Mouse (Mus musculus) embryonic fibroblast, embryonic 13.5 days (primary cell): Measurements from ENCODE around the gene Cd7. TPM values are rescaled to one million over a fixed set of nuclear protein-coding genes. Genes with fewer than 3 reads are reported as not detected.

Source experiments
- H3K27ac ChIP-seq: 2 replicates; pipeline ENCODE4 v1.5.1; 2012; ENCODE audit warnings: low read length, control low read depth, inconsistent platforms; ENCODE audit not compliant: insufficient read depth
- H3K4me1 ChIP-seq: 2 replicates; pipeline ENCODE4 v1.6.1; 2011; ENCODE audit warnings: low read length; ENCODE audit not compliant: control insufficient read depth, insufficient read depth
- H3K4me3 ChIP-seq: 2 replicates; pipeline ENCODE4 v1.5.1; 2011; ENCODE audit warnings: mild to moderate bottlenecking, control low read depth, low read length; ENCODE audit not compliant: insufficient read depth
- CTCF ChIP-seq: IDR thresholded peaks from 2 replicates; pipeline ENCODE4 v1.5.1; 2011; ENCODE audit warnings: mild to moderate bottlenecking, control low read depth, low read length, moderate library complexity, borderline replicate concordance; ENCODE audit not compliant: insufficient read depth
- POLR2A ChIP-seq: IDR thresholded peaks from 2 replicates; pipeline ENCODE4 v1.6.1; 2011; ENCODE audit warnings: low read depth, mild to moderate bottlenecking, control low read depth, low read length, moderate library complexity
- polyA plus RNA-seq: library from polyadenylated mRNA; stranded (reverse); fragments of >200 nt; gene quantifications from 2 replicates; pipeline ENCODE4 v1.2.4, GENCODE M21; 2011; ENCODE audit warnings: low read depth; ENCODE audit not compliant: missing spikeins, insufficient read length

Gene Cd7
- polyA plus RNA-seq, 1 experiment, result not detected

DNA sequence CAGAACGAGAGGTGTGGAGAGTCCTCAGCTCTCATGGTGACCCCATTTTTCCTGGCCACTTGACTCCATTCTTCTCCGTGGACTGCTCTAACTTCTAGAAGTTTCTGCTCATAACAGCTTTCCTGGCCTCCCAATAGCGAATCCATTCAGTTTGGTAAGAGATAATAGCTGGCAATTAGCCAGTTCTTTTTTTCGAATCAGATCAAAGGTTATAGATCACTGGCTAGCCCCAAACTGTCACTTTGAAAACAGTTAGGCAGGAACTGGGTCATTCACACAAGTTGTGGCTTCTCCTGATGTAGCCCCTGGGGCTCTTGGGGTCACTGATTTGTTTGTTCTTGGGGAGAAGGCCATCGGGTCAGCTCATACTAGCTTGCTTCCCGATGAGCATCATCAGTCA lies 44.5 kb downstream of the Cd7 start:
- no peak overlapping the region for H3K4me3 ChIP-seq
- 0 out of 2 replicates have a peak, but pooled peaks cover 2% of the 10 kb centered on the region for H3K4me1 ChIP-seq
- no peak overlapping the region for H3K27ac ChIP-seq
- TF ChIP-seq CTCF (no peak), POLR2A (no peak)

DNA sequence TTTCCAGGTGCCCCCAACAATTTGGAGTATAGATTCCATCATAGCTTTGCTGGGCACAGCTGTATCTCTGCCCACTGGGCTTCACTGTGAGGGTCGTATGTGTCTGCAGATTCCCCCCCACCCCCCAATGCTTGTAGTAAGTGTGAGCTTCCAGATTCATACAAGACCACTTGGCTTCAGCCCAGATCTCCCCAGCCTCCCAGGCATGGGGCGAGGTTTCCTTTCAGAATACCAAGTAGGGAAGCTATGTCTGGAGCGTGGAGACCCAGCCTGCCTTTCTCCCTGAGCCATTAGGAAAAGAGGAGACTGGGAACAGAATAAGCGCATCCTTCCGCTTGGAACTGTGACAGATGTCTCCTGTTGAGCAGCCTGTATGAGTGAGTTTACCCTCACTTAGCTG lies 45.6 kb downstream of the Cd7 start:
- no peak overlapping the region for H3K27ac ChIP-seq
- TF ChIP-seq POLR2A (no peak), CTCF (no peak)
- peaks cover 6% of the 10 kb centered on the region for H3K4me1 ChIP-seq
- H3K4me3 ChIP-seq, result no peak overlapping the region

DNA sequence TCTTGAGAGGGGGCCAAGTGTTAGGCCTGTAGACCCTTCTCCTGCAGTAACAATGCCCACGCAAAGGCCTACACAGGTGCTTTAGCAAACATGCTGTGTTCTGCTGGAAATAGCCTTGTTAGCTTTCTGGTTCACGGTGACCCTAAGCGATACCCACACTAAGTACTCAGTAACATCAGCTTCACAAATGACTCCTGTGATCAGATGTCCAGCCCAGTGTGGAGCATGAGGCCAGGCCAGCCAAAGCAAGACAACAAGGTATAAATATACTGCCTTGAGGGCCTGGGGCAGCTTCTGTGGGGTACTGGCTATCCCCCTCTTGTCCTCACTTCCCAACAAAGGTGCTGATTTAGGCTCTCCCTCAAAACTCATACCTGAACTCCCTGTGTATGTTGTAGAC lies 46.1 kb downstream of the Cd7 start:
- no peak overlapping the region for H3K27ac ChIP-seq
- no peak overlapping the region for H3K4me3 ChIP-seq
- peaks cover 9% of the 10 kb centered on the region for H3K4me1 ChIP-seq
- TF ChIP-seq POLR2A, result no peak
- TF ChIP-seq CTCF, result no peak

DNA sequence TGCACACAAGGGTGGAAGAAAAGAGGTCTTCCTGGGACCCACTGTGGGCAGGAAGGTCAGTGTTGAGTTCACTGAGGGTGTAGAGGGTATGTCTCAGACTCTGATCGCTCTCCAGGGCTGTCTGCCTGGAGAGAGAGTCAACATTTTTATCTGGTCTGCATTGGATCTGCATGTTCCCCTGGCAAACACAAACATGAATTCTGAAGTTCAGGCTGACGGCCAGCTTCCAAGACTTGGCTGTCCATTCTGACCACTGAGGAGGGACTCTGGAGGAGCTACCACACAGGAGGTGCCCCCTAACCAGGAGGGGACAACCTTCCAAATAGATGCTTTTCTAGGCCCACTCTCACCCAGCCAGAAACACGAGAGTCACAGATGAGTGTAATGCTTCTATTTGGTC lies 47.4 kb downstream of the Cd7 start:
- Histone ChIP-seq H3K27ac (no peak overlapping the region), H3K4me3 (peak overlapping the region; percentile 56), H3K4me1 (peaks cover 13% of the 10 kb centered on the region)
- TF ChIP-seq POLR2A (0 out of 2 replicates have a peak, but pooled peaks have one; percentile 21), CTCF (no peak)

DNA sequence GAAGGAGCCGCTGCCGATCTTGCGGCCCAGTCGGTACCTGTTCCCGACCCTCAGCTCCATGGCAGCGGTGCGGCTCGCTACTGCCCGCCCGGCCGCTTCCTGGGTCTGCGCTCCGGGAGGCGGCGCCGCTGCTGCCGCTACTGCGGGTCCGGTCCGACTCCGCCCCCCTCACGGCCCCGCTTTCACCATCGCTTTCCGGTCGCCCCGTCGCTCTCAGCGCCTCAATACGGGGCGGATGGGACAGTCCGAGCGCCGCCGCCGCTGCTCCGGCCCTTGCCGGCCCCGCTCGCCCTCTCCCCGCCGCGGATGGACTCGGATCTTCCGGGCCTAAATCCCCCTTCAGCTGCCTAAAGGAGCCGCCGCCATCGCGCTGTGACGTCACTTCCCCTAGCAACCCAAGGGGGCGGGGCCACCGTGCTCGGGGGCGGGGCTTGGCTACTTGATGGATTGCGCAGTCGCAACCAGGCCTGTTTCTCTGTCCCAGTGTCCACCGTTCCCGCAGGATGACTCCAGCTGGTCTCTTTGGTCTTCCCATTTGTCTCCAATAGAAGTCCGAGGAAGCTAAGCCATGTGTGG lies 48.2 kb downstream of the Cd7 start, which contains the start of gene Csnk1d:
Gene Csnk1d (minus strand): TSS at position 380 of the 576 bp plus-strand sequence.
- TF ChIP-seq POLR2A, result peak; percentile 88
- no peak for TF ChIP-seq CTCF
- Histone ChIP-seq H3K4me3 (peak within 1 kb of the TSS; percentile 82), H3K27ac (peak within 1 kb of the TSS; percentile 59), H3K4me1 (peaks cover 13% of the 10 kb centered on the region)

DNA sequence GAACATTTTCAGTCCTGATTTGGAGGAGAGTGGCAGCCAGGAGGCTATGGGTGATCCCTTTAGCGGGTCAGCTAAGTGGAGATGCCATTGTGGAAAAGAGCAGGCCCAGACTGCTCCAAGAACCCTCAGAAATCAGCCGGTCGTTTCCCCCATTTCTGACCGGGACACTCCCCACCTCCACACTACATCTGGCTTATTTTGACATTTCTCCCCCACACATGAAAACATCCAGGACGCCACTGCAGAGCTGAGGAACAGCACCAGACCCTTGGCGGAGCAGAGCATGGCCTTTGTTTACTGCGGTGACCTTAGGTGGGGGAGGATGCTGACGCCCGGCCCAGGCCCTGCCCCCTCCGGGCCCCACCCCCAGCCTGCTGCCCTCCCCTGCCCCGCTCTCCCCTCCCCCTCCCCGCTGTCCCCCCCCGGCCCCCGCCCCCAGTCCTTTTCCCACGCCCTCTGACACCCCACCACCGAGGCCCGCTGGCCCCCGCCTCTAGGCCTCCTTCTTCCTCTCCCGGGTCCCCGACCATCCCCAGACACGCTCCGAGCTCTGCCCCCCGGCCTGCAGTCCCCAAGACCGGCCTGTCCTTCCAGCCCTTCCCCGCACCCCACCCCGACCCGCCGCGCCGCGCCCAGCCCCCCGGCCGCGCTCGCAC lies 49.0 kb downstream of the Cd7 start:
- Histone ChIP-seq H3K4me3 (peak overlapping the region; percentile 82), H3K4me1 (peaks cover 20% of the 10 kb centered on the region), H3K27ac (peak overlapping the region; percentile 59; the same call in 1 of the 2 replicates)
- no peak for TF ChIP-seq POLR2A
- no peak for TF ChIP-seq CTCF

DNA sequence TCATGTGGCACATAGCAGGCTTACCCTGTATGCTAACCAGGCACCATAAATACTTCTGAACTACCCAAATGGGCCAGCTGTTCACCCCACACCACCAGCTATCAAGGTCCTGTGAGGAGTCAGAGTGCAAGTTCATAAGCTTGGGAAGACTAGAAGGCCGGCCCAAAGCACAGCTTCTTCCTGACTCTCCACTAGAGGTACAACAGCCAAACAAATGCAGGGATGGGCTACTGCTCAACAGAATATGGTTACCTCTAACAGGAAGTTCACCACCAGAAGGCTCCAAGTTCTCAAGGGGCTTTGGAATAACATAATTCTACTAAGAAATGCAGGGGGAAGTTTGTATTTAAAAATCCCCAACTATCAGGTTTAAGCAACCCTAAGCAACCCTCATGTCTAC lies 49.7 kb downstream of the Cd7 start:
- TF ChIP-seq POLR2A (no peak), CTCF (no peak)
- peaks cover 24% of the 10 kb centered on the region for H3K4me1 ChIP-seq
- peak overlapping the region; percentile 82 for H3K4me3 ChIP-seq
- no peak overlapping the region for H3K27ac ChIP-seq

DNA sequence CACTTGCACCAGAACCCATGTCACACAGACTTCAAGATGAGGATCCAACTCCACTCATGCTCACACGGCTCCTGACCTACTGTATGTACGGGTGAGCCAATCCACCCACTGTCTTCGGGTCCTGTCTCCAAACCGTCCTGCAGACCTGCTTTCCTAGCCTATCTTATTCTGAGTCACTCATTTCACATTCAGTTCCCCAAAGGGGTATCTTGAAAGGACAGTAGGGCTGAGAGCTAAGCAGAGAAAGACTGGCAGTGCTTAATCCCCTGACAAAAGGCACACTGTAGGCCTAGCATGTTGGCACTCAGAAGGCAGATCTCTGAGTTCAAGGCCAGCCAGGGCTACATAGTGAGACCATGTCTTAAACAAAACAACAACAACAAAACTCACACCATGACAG lies 50.8 kb downstream of the Cd7 start:
- Histone ChIP-seq H3K4me3 (no peak overlapping the region), H3K4me1 (peaks cover 33% of the 10 kb centered on the region), H3K27ac (no peak overlapping the region)
- TF ChIP-seq POLR2A (no peak), CTCF (no peak)

DNA sequence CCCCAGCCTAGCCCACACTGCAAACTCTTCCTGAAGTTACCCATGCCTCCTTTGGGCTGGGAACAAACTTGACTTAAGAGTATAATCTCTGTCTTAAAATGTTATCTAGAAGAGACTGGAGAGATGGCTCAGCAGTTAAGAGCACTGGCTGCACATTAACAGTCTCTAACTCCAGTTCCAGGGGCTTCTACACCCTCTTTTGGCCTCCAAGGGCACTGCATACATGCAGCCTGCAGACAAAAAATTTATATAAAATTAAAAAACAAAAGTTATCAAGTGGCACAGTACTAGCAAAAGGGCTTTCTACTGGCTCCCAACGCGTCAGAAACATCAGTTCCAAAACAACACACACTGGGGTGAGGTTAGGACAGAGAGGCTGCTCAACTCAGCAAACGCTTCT lies 51.6 kb downstream of the Cd7 start:
- Histone ChIP-seq H3K4me1 (peaks cover 33% of the 10 kb centered on the region), H3K27ac (no peak overlapping the region), H3K4me3 (no peak overlapping the region)
- no peak for TF ChIP-seq POLR2A
- TF ChIP-seq CTCF, result no peak

Other genes starting within 250 kb of the Cd7 start
- 23.7 and 24.0 TPM in 2 replicates for gene Dus1l, start 243.0 kb downstream of the Cd7 start, polyA plus RNA-seq
- gene Fasn, start 214.9 kb downstream of the Cd7 start, polyA plus RNA-seq, result 61.2 and 72.6 TPM in 2 replicates
- gene Ccdc57, start 106.5 kb downstream of the Cd7 start, polyA plus RNA-seq, result 0.82 and 1.9 TPM in 2 replicates
- 43.8 and 63.2 TPM in 2 replicates for gene Slc16a3, start 90.9 kb downstream of the Cd7 start, polyA plus RNA-seq
- gene Csnk1d, start 48.1 kb downstream of the Cd7 start, polyA plus RNA-seq, result 141 and 142 TPM in 2 replicates
- gene Sectm1b, start 24.2 kb upstream of the Cd7 start, polyA plus RNA-seq, result not detected in 2 replicates
- gene Sectm1a, start 41.8 kb upstream of the Cd7 start, polyA plus RNA-seq, result not detected in 2 replicates
- not detected in 2 replicates for gene Tex19.2, start 79.3 kb upstream of the Cd7 start, polyA plus RNA-seq
- gene Tex19.1, start 106.7 kb upstream of the Cd7 start, polyA plus RNA-seq, result not detected in 2 replicates
- not detected in 2 replicates for gene Uts2r, start 120.9 kb upstream of the Cd7 start, polyA plus RNA-seq
- gene Hexdc, start 165.0 kb upstream of the Cd7 start, polyA plus RNA-seq, result 4.9 and 8.3 TPM in 2 replicates
- gene Ogfod3, start 165.3 kb upstream of the Cd7 start, polyA plus RNA-seq, result 3.6 and 4.5 TPM in 2 replicates
- 30.5 and 33.9 TPM in 2 replicates for gene Cybc1, start 189.9 kb upstream of the Cd7 start, polyA plus RNA-seq
- gene Narf, start 197.8 kb upstream of the Cd7 start, polyA plus RNA-seq, result 22.4 and 22.5 TPM in 2 replicates
- gene Foxk2, start 220.6 kb upstream of the Cd7 start, polyA plus RNA-seq, result 49.4 and 55.8 TPM in 2 replicates